Mouse (Mus musculus): ENCODE measurements at regions not wholly inside any gene's neighbourhood (a gene's known extent, or its start where the extent isn't known, plus 50 kb on each side); places are given as distances from the start of the nearest gene placed in this dataset.

DNA sequence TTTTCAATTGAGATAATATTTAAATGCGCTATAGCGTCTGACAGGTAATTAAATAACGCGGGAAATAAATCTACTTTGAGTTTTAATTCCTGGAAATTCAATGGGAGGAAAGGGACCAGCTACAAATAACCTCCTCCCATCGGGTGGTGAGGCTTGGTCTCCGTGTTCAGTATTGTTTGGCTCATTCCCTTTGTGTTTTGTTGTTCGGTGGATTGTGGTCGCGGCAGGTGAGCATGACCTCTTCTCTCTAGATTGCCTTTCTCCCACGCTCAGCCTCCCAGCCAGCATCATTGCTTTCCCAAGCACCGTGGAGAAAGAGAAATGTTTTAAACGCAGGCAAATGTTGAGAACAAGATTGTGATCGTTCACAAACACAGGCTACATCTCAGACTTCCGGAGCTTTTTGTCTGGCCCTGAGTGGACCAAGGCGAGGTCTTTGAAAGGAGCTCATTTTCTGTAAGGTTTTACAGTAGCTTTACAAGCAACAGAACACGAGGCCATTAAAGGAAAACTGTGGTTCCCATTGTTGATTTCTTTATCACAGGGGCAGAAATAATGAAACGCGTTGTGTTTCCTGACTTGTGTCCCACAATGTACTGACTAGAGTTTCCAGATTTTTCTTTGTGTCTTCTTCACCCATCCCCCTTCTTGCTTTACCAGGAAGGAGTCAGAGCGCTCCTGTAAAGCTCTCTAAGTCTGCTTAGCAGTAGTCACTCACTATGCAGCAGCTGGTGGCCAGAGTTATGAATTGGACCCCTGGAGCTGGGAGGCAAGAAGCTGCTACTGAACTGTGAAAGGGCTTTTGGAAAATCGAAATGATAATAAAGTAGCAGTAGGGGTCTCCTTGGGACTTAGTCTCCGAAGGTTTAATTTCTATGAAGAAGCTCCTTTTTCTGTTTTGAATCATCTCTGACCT lies 337.7 kb downstream of the Galc start:
- no peak for DNase-seq (ENCODE audit: low read depth)

DNA sequence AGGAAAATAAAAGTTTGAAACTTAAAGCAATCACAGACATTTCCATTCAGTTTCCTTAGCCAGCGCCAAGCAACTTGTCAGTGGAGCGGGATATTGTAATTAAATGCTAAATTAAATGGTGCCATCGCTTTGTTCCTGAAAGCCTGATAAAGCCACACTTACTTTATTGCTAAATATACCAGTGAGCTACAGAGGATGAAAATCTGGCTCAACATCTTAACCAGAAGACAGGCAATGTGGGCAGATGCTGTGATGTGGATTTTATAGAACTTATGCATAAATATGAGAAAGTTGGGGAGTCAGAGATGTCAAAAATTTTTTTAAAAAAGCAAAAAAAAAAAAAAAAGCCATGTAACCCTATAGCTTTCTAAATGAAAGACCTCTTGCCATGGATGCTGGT lies 340.8 kb downstream of the Galc start:
- DNase-seq (ENCODE audit: low read depth): no peak

DNA sequence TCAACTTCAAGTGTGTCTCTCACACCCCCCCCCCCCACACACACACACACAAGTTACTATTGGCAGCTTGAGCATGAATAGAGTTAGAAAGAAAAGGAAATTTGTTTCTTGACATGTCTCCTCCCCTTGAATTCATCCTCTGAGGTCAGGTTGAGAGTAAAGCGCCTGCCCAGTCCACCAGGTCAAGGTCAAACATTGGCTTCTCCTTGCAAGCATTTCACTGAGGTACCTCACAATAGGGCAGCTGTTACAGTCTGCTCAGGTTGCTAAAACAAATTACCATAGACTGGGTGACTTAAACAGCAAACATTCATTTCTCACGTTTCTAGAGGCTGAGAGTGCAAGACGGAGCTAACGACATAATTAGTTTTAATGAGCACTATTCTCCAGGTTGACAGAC lies 344.2 kb downstream of the Galc start:
- DNase-seq (ENCODE audit: low read depth): no peak

DNA sequence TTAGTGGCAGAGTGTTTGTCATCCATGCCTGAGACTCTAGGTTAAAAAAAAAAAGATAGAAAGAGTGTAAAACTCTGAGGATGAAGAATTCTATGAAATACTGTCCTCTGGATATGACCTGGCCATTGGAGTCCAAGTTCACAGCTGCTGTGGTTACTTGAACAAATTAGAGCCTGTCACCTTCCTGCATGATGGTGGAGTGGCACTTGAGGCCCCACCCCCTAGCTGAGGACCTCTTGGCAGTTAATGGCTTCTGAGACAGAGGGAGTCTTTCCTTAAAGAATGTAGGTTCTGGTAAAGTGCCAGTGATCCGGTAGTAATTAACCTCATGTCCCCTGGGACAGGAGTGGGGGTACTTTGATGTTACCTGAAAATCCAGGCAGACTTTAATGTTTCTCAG lies 346.5 kb downstream of the Galc start:
- no peak for DNase-seq (ENCODE audit: low read depth)

DNA sequence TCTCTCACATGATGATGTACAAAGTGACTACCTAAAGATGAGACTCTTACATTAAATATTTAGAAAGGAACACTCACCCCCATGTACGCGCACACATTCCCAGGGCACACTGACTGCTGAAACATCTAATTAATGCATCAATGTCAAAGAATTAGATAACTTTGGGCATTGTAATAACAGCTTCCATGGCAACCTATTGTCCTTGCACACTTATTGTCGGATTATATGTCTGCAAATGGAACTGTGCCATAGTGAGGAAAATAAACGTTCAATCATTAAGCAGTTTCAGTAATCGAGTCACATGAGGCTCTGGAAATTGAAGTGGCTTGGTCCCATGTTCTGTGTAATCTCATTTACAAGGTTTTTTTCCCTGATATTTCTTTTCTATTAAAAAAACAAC lies 360.0 kb downstream of the Galc start:
- DNase-seq (ENCODE audit: low read depth): no peak

DNA sequence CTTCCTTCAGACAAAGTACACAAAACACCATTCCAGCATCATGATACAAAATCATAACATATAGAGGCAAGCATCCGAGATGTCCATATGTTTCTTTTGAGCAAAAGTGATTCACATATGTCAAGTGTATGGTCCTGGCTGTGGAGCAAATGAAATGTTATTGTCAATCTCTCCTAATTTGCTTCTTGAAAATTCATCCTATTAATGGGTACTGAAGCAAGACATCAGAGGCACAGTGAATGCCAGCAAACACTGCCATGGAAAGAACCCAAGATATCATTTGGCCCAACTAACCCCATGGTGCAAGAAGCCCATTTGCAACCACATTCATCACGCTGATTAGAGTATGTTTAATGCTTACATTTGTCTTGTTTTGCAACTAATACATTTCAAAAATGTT lies 361.1 kb downstream of the Galc start:
- DNase-seq (ENCODE audit: low read depth): no peak

DNA sequence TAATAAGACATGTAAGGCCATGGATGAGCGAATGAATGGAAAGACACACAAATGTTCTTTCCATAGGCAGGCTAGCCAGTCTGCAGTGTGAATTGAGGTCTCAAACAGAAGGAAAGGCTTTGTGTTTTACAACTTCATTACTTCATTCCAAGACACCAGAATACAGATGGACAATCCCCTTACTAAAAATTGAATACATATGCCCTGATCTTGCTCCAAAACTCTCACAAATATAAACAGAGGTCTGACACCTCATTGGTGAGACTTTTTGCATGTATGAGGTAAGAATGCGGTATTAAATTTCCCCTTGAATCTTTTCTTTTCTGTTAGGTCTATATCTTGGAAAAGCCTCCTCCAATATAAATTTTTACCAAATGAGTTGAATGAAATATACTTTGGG lies 363.3 kb downstream of the Galc start:
- no peak for DNase-seq (ENCODE audit: low read depth)

DNA sequence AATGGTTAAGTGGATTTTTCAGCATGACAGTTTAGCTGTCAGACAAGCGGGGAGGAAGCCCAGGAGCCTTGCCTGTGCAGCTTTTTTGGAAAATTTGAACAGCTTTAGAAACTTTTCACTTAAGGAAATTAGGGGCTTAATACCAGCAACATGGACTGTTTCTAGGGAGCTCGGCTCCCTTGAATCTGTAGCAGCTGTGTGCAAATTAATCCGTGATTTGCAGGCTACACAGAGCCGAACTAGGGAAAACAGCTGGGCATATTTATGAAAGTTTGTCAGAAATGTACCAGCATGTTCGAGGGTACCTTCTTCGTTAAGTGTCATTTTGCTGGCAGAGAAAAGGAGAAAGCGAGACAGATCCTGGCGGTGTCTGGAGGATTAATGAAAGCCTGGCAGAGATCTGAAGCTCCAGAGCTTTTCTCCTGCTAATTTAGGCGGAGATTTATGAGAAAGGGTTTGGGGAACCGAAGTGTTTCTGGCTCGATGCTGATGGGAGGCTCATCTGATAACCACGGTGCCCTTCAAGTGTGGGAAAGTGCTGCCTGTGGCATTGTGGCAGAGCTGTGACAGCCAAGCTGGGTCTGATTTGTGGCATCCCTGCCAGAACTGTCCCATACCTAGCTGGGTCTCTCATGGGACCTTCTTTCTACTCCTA lies 370.3 kb downstream of the Galc start:
- no peak for DNase-seq (ENCODE audit: low read depth)

DNA sequence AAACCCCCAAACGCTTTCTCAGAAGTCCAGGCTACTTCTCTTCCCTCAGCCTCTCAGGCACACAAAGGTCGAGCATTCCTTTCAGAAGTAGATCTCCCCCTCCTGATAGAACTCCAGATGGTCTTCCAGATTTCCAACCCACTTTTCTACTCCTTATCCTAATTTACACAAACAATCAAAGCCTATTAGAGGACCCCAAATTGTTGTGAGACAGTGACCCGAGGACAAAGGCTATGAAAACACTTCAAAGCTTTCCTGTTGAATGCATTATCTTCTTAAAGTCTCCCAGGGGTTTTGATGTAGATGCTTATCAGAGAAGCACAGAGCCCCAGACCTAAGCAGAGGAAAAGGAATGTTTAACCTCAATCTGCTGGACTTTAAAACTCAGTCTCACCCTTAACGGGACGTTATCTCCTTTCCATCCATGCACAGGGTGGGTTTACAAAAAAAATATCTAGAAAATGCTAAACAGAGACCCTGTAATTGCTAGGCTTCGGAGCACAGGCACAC lies 370.9 kb downstream of the Galc start:
- no peak for DNase-seq (ENCODE audit: low read depth)

DNA sequence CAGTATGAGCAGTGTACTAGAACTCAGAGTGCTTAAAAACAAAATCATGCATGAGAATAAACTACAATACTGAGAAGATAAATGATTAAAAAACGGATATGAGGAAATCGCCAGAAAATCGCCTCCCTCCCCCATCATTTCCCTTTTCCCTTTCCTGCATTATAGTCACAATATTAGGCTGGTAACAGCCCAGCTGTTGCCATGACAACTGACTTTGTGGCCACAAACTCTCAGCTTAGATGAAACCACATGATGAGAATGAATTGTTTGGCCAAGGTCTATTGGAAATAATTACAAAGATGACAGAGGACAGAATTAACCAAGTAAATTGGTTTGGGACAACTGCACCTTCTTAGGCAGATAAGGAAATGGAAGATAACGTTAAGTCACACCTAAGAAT lies 376.8 kb downstream of the Galc start:
- peak; percentile 11 for DNase-seq (ENCODE audit: low read depth)

DNA sequence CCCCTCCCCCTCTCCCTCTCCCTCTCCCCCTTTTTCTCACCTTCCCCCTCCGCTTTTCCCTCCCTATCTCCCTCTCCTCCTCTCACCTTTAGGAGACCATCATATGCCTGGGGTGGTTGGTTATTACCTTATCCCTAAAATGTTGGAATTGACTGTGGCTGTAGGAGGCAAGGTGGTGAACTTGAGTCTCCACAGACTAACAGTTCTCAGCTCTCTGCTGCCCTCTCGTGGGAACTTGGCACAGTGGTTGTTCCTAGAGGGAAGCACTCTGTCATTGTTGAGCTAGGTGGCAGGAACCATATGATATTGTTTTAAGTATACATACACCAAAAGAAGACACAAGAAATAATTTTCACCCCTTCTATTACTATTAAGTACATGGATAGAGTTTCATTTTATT lies 386.9 kb downstream of the Galc start:
- DNase-seq (ENCODE audit: low read depth): peak; percentile 68

DNA sequence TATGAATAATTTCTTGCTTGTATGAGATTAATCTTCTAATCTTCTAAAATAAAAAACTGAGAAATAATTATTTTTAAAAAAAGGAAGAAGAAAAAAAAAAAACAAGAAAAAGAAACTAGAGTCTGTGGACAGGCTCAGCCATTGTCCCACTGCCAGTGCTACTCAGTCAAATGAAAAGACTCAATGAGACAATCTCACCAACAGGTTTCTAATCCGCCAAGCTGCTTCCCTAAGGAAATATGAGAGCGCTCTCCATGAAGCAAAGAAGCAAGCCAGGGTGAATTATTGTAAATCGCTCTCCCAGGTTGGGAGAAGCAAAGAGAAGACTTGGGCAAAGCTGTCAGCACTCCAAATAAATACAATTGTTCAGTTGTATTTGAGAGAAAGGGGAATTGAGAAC lies 396.3 kb downstream of the Galc start:
- DNase-seq (ENCODE audit: low read depth): no peak

DNA sequence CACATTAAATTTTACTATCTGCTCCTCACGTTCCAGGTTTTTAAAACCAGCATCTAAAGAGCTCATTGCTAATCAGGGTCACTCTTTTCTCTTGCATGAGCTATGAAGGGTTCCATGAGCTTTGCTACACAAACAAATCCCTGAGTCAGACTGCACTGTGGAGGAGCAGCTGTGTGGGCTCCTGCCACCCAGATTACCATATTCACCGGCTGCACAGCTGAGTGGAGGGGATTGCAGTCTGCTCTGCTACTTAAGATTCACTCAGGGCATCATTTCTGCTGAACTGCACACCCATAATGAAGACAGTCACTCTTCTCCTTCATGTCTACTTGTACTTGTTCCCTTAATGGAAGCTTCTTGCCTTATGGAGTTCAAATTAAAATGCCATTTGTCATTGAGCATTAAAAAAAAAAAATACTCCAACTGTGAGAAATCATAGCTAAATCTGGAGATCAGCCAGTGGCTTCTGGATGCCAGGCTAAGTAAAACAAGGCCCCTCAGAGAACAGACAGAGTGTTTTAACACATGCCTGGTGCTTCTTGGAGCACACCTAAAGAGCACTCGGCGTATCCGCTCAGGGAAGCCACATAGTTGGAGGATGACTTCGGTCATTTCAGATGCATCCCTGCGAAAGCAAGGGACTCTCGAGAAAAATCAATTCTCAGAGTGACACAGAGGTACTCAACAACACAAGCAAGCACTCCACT lies 422.9 kb downstream of the Galc start:
- no peak for DNase-seq (ENCODE audit: low read depth)

DNA sequence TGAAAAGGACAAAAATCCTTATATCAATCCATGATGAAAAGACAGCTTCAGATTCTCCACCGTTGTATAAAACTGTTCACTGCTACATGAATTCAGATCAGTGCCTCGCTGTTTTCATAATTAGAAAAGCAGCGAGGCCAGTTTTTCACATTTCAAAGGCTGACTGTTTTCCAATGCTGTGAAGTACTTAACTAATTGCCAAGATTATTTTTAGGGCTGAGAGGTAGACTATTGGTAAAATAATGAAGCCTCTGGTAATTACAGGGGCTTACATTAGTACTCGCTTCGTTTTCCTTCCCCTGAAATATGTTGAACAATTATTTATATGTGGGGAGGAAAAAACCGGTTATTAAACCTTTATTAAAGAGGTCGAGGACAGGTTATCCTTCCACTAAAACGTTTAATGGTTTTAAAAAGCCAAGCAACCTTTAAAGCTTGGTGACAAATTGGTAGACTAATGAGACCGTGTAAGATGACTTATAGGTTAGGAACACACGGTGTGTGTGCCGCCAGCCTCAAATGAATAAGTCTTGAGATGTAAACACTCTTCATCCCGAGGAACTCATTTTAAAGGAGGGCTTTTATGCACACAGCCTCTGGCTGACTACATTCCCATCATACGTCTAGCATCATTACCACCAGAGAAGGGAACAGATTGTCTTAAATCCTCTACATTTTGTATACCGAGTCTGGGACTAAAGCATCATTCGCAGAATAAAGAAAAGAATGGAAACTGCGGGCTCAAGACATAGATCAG lies 465.7 kb downstream of the Galc start:
- DNase-seq (ENCODE audit: low read depth): no peak

DNA sequence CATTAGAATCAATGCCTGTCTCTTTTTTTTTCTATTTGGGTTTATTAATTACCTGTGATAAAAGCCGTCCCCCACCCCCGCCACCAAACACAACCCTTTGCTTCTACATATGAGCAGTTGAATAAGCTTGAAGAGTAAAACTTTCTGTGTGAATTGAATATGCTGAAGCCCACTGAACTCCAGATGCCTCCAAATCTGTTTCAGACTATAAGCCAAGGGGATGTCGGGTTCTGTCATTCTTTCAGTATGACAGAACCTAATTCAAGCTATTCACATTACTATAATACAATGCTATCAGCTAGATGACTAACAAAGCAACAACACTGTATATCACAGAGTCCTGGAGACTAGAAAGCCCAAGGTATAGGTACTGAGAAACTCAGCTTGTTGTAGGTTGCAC lies 475.8 kb downstream of the Galc start:
- DNase-seq (ENCODE audit: low read depth): no peak

DNA sequence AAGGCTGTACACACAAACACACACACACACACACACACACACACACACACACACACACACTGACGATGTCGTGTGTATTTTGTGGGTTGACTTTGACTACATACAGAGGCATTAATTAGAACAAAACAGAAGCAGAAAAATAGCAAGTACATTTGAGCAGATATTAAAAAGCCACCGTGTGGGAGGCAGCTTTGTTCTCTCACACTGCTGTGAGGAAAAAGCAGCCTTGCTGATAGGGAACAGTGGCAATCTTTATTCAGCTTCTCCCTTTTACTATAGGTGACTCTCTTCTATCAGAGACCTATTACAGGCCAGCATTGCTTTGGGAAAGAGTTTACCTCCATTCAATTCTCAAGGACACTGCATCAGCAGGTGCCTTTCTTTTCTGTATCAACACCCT lies 500.1 kb downstream of the Galc start:
- no peak for DNase-seq (ENCODE audit: low read depth)

DNA sequence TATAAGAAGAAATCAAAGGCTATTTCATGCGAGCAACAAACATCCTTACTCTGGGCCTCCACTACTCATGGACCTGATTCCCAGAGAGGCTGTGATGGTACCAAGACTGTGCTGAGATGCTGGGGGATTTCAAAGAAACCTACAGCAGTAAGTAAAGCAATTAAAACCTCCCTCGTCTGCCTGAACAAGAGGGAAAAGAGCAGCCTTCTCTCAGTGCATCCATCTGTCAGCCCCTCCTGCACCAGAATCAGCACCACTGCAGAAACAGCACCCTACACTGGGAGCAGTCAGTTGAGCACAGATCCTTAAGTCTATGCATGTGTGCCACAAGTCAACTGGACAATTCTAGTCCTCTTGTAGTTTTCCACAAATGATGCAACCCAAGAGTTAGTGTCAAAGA lies 500.6 kb downstream of the Galc start:
- DNase-seq (ENCODE audit: low read depth): no peak

DNA sequence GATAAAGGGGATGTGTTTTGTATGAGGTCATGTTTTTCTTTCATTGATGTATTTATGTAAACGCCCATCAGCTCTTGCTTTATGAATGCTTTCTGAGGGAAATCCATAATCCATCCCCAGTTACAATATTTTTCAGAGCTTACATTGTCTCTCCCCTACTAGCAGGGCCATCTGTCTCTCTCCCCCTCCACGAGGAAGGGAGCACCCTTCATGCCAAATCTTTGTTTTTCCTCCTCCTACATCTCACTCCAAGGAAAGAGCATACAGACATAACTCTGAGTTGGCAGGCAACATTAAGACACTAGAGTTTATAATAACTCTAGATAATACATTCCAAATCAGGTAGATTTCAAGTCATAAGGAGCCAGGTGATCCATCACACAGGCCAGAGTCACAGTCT lies 509.1 kb downstream of the Galc start:
- DNase-seq (ENCODE audit: low read depth): no peak

DNA sequence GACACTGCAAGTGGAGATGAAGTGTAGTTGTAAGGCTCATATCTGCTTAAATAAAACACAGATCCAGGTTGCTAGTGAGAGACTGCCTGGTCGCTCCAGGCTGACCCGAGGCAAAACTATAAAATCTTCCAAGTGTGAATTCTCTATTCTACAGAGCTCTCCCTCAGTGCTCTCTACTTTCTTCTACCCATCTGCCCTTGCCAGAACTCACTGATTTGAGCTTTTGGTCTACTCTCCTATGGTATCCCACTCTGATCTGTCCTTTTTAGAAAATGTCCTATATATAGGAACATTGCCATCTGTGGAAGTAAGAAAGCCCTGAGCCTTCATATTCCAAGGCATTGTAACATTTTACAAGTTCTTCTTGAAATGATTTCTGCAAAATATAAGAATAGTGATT lies 518.3 kb downstream of the Galc start:
- no peak for DNase-seq (ENCODE audit: low read depth)

DNA sequence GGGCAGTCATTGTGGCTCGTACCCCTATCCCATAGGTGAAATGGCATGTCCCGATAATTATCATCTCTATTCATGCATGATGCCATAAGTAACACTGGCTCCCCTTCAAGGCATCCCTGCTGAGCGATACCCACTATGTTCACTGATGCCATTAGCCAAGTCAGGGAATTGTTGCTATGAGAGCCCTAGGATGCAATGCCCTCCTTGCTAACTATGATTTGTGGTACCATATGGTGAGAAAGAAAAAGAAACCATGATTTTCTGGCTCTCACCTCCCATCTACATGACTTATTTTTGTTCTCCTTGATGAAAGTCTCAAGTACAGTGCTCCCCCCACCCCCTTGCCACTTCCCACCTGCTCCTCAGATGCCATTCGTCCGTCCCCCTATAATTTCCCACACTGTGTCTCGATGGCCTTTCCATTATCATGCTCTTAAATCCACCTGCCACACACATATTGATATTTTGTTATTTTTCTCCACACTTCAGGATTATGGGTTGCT lies 527.1 kb downstream of the Galc start:
- no peak for DNase-seq (ENCODE audit: low read depth)

DNA sequence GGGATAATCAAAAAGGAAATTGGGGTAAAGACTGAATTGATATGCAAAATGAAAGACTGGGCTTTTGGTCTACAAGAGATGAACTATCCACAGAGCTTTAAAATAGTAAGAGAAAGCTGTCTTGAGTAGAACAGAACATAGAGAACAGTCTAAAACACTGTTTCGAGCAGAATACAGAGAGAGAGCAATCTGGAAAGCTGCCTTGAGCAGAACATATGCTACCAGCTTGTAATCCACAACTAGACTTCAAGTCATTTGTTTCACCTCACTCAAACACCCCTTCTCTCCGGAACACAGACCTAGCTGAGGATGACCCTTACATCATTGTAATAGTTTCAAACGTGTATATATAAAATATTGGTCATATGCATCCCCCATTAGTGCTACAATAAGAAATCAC lies 538.7 kb downstream of the Galc start:
- no peak for DNase-seq (ENCODE audit: low read depth)

DNA sequence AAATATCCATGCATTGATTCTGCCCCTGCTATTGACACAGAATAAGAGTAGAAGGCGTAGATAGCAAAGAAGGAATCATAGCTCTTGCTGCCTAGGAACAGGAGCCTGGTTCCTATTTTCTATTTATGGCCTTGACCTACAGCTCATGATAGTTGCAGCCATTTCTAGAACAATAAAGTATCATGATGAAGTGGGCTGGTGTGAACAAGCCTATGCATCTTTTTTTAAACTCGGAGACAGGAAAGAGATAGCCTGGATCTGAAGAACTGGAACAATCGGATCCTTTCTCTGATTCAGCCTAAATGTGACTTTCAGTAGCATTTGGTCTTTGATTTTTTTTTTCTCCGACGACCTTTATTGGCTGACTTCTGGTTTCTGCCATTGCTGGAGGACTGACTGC lies 541.4 kb downstream of the Galc start:
- DNase-seq (ENCODE audit: low read depth): no peak
